Mouse (Mus musculus) central nervous system, embryonic 14 days (tissue): Measurements from ENCODE around the gene Apof. TPM values are rescaled to one million over a fixed set of nuclear protein-coding genes. Genes with fewer than 3 reads are reported as not detected.

Experiments
- polyA plus RNA-seq: library from polyadenylated mRNA; depleted of rRNA; stranded (reverse); fragments of >200 nt; gene quantifications from 2 replicates; pipeline ENCODE4 v1.2.3, GENCODE M21; 2012; rRNA removed

Gene Apof
- polyA plus RNA-seq, result not detected in 2 replicates

GRCm38 (mm10) chr10:128268371-128268770 lies at the start of gene Apof:
Gene Apof, plus strand, starts transcription at chr10:128268671.

GRCm38 (mm10) chr10:128225538-128225937 lies 42.9 kb upstream of the Apof start, which contains the start of gene Mip:
Gene Mip, plus strand, starts transcription at chr10:128225838.

DNA sequence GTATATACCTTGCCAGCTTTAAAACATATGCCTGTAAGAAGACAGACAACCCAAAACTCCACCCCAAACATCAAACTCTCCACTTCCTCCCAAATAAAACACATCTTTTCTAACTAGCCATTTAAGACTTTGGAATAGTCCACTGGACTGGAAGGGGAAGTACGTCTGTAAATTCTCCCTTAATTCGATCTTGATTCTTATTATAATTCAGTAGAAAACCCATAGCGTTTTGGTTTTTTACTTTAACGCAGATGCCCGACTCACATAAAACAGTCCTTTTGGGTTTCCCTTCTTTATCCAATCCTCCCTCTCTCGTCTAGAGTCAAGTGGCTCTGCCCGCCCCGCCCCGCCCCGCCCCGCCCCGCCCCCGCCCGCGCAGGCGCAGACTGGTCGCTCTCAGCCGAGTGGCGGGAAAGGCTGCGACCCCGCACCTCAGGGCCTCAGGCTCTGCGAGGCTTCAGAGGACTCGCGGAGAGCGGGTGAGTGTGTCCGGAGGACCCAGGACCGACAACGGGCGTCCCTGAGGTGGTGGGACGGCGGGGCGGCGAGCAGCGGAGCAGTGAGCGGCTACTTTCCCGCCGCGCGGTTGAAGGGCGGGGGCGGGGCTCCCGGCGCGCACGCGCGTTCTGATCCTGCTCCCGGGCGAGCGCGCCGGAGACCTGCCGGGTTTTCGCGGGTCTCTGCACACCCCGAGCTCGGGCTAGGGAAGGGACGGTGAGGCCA lies 36.6 kb upstream of the Apof start, which contains the start of gene Timeless:
Gene Timeless (plus strand): TSS at position 369 of the 723 bp plus-strand sequence.

GRCm38 (mm10) chr10:128253677-128254255 lies 14.7 kb upstream of the Apof start, which contains the start of gene Apon:
Gene Apon, plus strand, starts transcription at chr10:128254096.

GRCm38 (mm10) chr10:128270287-128270841 lies 1.9 kb downstream of the Apof start, which contains the start of gene Stat2:
Gene Stat2, plus strand, starts transcription at chr10:128270559.

DNA sequence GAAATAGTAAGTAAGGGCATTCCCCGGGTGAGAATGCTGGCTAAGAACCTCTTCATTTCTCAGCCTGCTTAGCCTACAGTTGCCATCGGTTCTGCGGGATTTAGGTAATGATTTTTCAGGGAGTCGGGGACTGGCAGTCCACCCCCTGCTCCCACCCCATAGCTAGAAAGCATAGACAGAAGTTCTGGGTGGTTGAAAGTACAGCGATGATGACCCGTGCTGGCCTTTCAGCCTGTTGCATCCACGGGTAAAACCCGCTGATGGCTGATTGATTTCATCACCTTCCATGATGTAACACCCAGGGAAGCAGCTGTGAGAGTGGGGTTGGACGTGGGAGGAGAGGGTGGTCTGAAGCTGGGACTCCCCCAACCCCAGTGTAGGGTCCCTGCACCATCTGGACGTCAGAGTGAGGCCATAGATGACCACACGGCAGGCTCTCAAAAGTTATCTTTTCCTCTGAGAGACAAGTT lies 30.3 kb downstream of the Apof start, which contains the start of gene Il23a:
Gene Il23a (minus strand): TSS at position 51 of the 470 bp plus-strand sequence.

GRCm38 (mm10) chr10:128303126-128304021 lies 34.9 kb downstream of the Apof start, which contains the start of gene Pan2:
Gene Pan2, plus strand, starts transcription at chr10:128303335.

Other genes with a start within 250 kb of the Apof start
- gene Naca, start 233.1 kb upstream of the Apof start, polyA plus RNA-seq, result 532 and 550 TPM in 2 replicates
- 77.7 and 83.0 TPM in 2 replicates for gene Ptges3, start 209.7 kb upstream of the Apof start, polyA plus RNA-seq
- 1,340 and 1,417 TPM in 2 replicates for gene Atp5b, start 185.4 kb upstream of the Apof start, polyA plus RNA-seq
- 34.0 and 36.0 TPM in 2 replicates for gene Baz2a, start 177.1 kb upstream of the Apof start, polyA plus RNA-seq
- 28.0 and 39.8 TPM in 2 replicates for gene Rbms2, start 88.4 kb upstream of the Apof start, polyA plus RNA-seq
- 3.6 and 4.0 TPM in 2 replicates for gene Gls2, start 74.2 kb upstream of the Apof start, polyA plus RNA-seq
- 13.6 and 15.5 TPM in 2 replicates for gene Spryd4, start 56.9 kb upstream of the Apof start, polyA plus RNA-seq
- gene Mip, start 42.8 kb upstream of the Apof start, polyA plus RNA-seq, result 0.23 and 0.26 TPM in 2 replicates
- 18.3 and 20.5 TPM in 2 replicates for gene Timeless, start 36.6 kb upstream of the Apof start, polyA plus RNA-seq
- 0.38 and 0.45 TPM in 2 replicates for gene Apon, start 14.6 kb upstream of the Apof start, polyA plus RNA-seq
- gene Stat2, start 1.9 kb downstream of the Apof start, polyA plus RNA-seq, result 30.6 and 34.3 TPM in 2 replicates
- gene Il23a, start 30.1 kb downstream of the Apof start, polyA plus RNA-seq, result 0.10 and 0.14 TPM in 2 replicates
- 44.2 and 45.9 TPM in 2 replicates for gene Pan2, start 34.7 kb downstream of the Apof start, polyA plus RNA-seq
- gene Cnpy2, start 53.8 kb downstream of the Apof start, polyA plus RNA-seq, result 110 and 127 TPM in 2 replicates
- 172 and 176 TPM in 2 replicates for gene Cs, start 69.1 kb downstream of the Apof start, polyA plus RNA-seq
- gene Coq10a, start 100.3 kb downstream of the Apof start, polyA plus RNA-seq, result 77.1 and 77.4 TPM in 2 replicates
- 47.3 and 49.7 TPM in 2 replicates for gene Ankrd52, start 108.4 kb downstream of the Apof start, polyA plus RNA-seq
- gene Slc39a5, start 132.6 kb downstream of the Apof start, polyA plus RNA-seq, result 0.10 and 0.28 TPM in 2 replicates
- gene Nabp2, start 142.8 kb downstream of the Apof start, polyA plus RNA-seq, result 94.8 and 115 TPM in 2 replicates
- 62.8 and 67.8 TPM in 2 replicates for gene Rnf41, start 143.0 kb downstream of the Apof start, polyA plus RNA-seq
- gene Smarcc2, start 190.6 kb downstream of the Apof start, polyA plus RNA-seq, result 361 and 409 TPM in 2 replicates
- gene Myl6, start 225.5 kb downstream of the Apof start, polyA plus RNA-seq, result 1,386 and 1,494 TPM in 2 replicates
- gene Myl6b, start 230.0 kb downstream of the Apof start, polyA plus RNA-seq, result 30.5 and 38.6 TPM in 2 replicates